ENCODE assay signal across 8 mouse cellular contexts in the genomic region with DNA sequence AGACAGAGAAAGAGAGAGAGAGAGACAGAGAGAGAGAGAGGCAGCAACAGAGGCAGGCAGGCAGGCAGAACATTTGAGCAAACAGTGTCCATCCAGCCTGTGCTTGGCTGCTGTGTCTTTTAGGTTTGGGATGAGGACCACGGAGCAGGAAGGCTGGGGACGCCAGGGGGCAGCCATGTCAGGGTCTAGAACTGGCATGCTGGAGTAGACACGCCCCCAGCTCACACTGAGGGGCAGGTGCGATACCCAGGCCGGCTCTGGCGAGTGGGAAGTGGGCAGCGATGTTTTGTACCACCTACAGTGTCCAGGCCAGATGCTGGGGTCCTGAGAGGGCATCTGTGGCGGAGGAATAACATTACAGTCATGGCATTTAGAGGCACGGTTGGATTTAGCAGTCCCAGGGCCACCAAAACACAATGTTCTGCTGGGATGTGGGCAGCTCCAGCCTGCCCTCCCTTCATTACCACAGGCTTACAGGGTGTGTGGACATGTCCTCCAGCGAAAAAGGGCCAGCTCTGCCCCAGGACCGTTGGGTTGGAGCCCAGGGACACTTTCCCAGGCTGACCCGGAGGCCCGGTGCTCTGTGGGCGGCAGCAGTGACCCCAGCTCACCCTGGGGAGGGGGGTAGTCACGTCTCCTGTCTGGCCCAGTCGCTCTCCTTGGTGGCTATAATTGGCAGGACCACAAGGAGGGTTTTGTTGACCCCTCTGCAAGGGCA.
DNase-seq lines count a peak whose midpoint lies in the region; ATAC-seq and TF ChIP-seq lines count a peak whose summit lies in the region.

No protein-coding gene starts in this region.

- H3K27ac ChIP-seq in heart, embryonic 10.5 days = no peak overlapping the region
- H3K27ac ChIP-seq in ES-Bruce4 (ENCODE audit: insufficient read depth, low read length) = no peak overlapping the region
- H3K27ac ChIP-seq in cortical plate, adult 2 months (ENCODE audit: insufficient read depth, low read length) = no peak overlapping the region
- H3K27ac ChIP-seq in hindbrain, postnatal 0 days = no peak overlapping the region

- TF ChIP-seq CTCF in ES-Bruce4 (IDR thresholded peaks at IDR 0.05; ENCODE audit: low read depth, low read length) = peak; percentile 5
- 0 out of 2 replicates have a peak, but pooled peaks have one; percentile 7 for TF ChIP-seq CTCF in cortical plate, adult 2 months (IDR thresholded peaks at IDR 0.05; ENCODE audit: extremely low read depth, insufficient read depth, low read length)
- TF ChIP-seq CTCF in hindbrain, postnatal 0 days (IDR thresholded peaks at IDR 0.05; ENCODE audit: low read depth) = peak; percentile 71

- no peak overlapping the region for H3K4me2 ChIP-seq in hindbrain, postnatal 0 days (ENCODE audit: low read depth, low read length)

- no peak overlapping the region for H3K4me3 ChIP-seq in heart, embryonic 10.5 days
- H3K4me3 ChIP-seq in ES-Bruce4 (ENCODE audit: low read depth, low read length) = no peak overlapping the region
- H3K4me3 ChIP-seq in cortical plate, adult 2 months (ENCODE audit: insufficient read depth, low read length) = no peak overlapping the region
- no peak overlapping the region for H3K4me3 ChIP-seq in hindbrain, postnatal 0 days (ENCODE audit: low read length)

- WGBS in heart, embryonic 10.5 days = 46% methylated on average over 16 of the region's 16 CpGs
- 19% methylated on average over 16 of the region's 16 CpGs for WGBS in hindbrain, postnatal 0 days

- no peak for TF ChIP-seq EP300 in ES-Bruce4 (IDR thresholded peaks at IDR 0.05; ENCODE audit: insufficient read depth, low read depth, low read length)

- H3K4me1 ChIP-seq in heart, embryonic 10.5 days = peaks cover 13% of the 10 kb centered on the region
- H3K4me1 ChIP-seq in ES-Bruce4 (ENCODE audit: control insufficient read depth, insufficient read depth, low read length) = no peaks in the 10 kb centered on the region
- 0 out of 2 replicates have a peak, but pooled peaks cover 1% of the 10 kb centered on the region for H3K4me1 ChIP-seq in cortical plate, adult 2 months (ENCODE audit: control insufficient read depth, insufficient read depth, low read length)
- no peaks in the 10 kb centered on the region for H3K4me1 ChIP-seq in hindbrain, postnatal 0 days (ENCODE audit: insufficient read depth, low read length)

- H3K9ac ChIP-seq in ES-Bruce4 (ENCODE audit: low read depth, poor library complexity, severe bottlenecking) = no peak overlapping the region
- no peak overlapping the region for H3K9ac ChIP-seq in hindbrain, postnatal 0 days (replicated peaks; ENCODE audit: low read length)

- no peaks in the 10 kb centered on the region for H3K36me3 ChIP-seq in heart, embryonic 10.5 days
- H3K36me3 ChIP-seq in ES-Bruce4 (ENCODE audit: control insufficient read depth, insufficient read depth, low read length, poor library complexity, severe bottlenecking) = no peaks in the 10 kb centered on the region
- no peaks in the 10 kb centered on the region for H3K36me3 ChIP-seq in hindbrain, postnatal 0 days (ENCODE audit: insufficient read depth, low read length)

- DNase-seq in heart, embryonic 10.5 days (ENCODE audit: low spot score) = peak; percentile 76
- no peak for DNase-seq in heart, adult 8-10 months (ENCODE audit: low spot score)
- peak; percentile 63 for DNase-seq in hindbrain, postnatal 0 days (ENCODE audit: low spot score)
- DNase-seq in mesoderm, embryonic 11.5 days (ENCODE audit: low read depth, low spot score) = peak; percentile 65
- no peak for DNase-seq in thymus, postnatal 14 days
- no peak for DNase-seq in urinary bladder, postnatal 25 days (ENCODE audit: low spot score)

- TF ChIP-seq POLR2A in ES-Bruce4 (IDR thresholded peaks at IDR 0.05; ENCODE audit: insufficient read depth, low read length) = no peak
- no peak for TF ChIP-seq POLR2A in cortical plate, adult 2 months (IDR thresholded peaks at IDR 0.05; ENCODE audit: extremely low read depth, insufficient read depth, low read length)

- no peaks in the 10 kb centered on the region for H3K9me3 ChIP-seq in heart, embryonic 10.5 days
- H3K9me3 ChIP-seq in ES-Bruce4 (replicated peaks; ENCODE audit: control insufficient read depth, insufficient read depth, low read length, poor library complexity, severe bottlenecking) = no peaks in the 10 kb centered on the region
- H3K9me3 ChIP-seq in hindbrain, postnatal 0 days (ENCODE audit: low read length) = no peaks in the 10 kb centered on the region

- no peaks in the 10 kb centered on the region for H3K27me3 ChIP-seq in heart, embryonic 10.5 days (ENCODE audit: insufficient read depth, poor library complexity, severe bottlenecking)
- no peaks in the 10 kb centered on the region for H3K27me3 ChIP-seq in ES-Bruce4 (ENCODE audit: control insufficient read depth, insufficient read depth, low read length, poor library complexity, severe bottlenecking)
- H3K27me3 ChIP-seq in hindbrain, postnatal 0 days (ENCODE audit: insufficient read depth, low read length) = no peaks in the 10 kb centered on the region

- ATAC-seq in hindbrain, postnatal 0 days = peak; percentile 61; the same call in 1 of the 2 replicates

Comparison
In these comparisons a context has a peak if more than half of its experiments do, and no peak if none do; other contexts are left out.
1. DNase-seq: peak in heart, embryonic 10.5 days (single experiment), hindbrain, postnatal 0 days (single experiment) and mesoderm, embryonic 11.5 days (single experiment); none in heart, adult 8-10 months (single experiment), thymus, postnatal 14 days (single experiment) and urinary bladder, postnatal 25 days (single experiment).
2. CTCF ChIP-seq: peak in every context shown above with its lines; median percentile 71 in hindbrain, postnatal 0 days; 7 in cortical plate, adult 2 months; 5 in ES-Bruce4.